Mouse (Mus musculus) CH12.LX (cell line): ENCODE results near the gene Pacs2. TPM values are rescaled to one million over a fixed set of nuclear protein-coding genes. Genes with fewer than 3 reads are reported as not detected.

Experiments
- DNase-seq: peaks from one replicate; pipeline ENCODE4 v3.0.0-alpha.2; 2013; ENCODE audit errors: extremely low read depth
- H3K27ac ChIP-seq: 2 replicates; pipeline ENCODE4 v1.5.1; 2012; ENCODE audit warnings: low read depth, mild to moderate bottlenecking, control low read depth, moderate library complexity; ENCODE audit not compliant: insufficient read depth
- H3K27me3 ChIP-seq: replicated peaks from 2 replicates; pipeline ENCODE3; 2012; ENCODE audit warnings: inconsistent platforms
- H3K36me3 ChIP-seq, 2 experiments: replicated peaks in 1 of 2; 2 replicates each; pipeline versions ENCODE3 to v1.6.1; 2012; ENCODE audit warnings: inconsistent platforms in 1 of 2, low read length in 1 of 2, mild to moderate bottlenecking in 1 of 2, mixed read lengths in 1 of 2, moderate library complexity in 1 of 2; ENCODE audit not compliant: control insufficient read depth in 1 of 2, insufficient read depth in 1 of 2
- H3K4me1 ChIP-seq, 2 experiments: 2 replicates each; pipeline ENCODE4 v1.6.1; 2012; ENCODE audit warnings: inconsistent platforms in 1 of 2, moderate library complexity in 1 of 2; ENCODE audit not compliant: insufficient read depth in 2 of 2, control insufficient read depth in 1 of 2
- H3K4me2 ChIP-seq: 2 replicates; pipeline ENCODE4 v1.6.1; 2012; ENCODE audit warnings: low read depth, mild to moderate bottlenecking, control low read depth; ENCODE audit not compliant: poor library complexity, insufficient read depth, severe bottlenecking
- H3K4me3 ChIP-seq, 3 experiments: fragments of 150-350 bp in 1 of 3; sonication (generic) in 1 of 3; replicated peaks in 1 of 3; 2 replicates each; pipeline versions ENCODE3 to v1.5.1; 2011 to 2012; ENCODE audit warnings: low read depth in 2 of 3, low read length in 2 of 3, mild to moderate bottlenecking in 2 of 3, moderate library complexity in 2 of 3, control low read depth in 1 of 3, improper control_type of control experiment in 1 of 3, inconsistent platforms in 1 of 3, mixed read lengths in 1 of 3; ENCODE audit not compliant: poor library complexity in 1 of 3
- H3K79me2 ChIP-seq: replicated peaks from 2 replicates; pipeline ENCODE4 v1.6.1; 2012; ENCODE audit warnings: mild to moderate bottlenecking, moderate library complexity; ENCODE audit not compliant: control insufficient read depth, poor library complexity, insufficient read depth, severe bottlenecking; ENCODE audit errors: extremely low read depth
- H3K9ac ChIP-seq: 2 replicates; pipeline ENCODE4 v1.6.1; 2012; ENCODE audit warnings: low read depth, mild to moderate bottlenecking, control low read depth, moderate library complexity; ENCODE audit not compliant: insufficient read depth
- H3K9me3 ChIP-seq: replicated peaks from 2 replicates; pipeline ENCODE3; 2012; ENCODE audit warnings: low read length, inconsistent platforms, mixed read lengths
- CHD2 ChIP-seq: IDR thresholded peaks from 2 replicates; pipeline ENCODE4 v1.6.1; 2011; ENCODE audit warnings: low read length, improper control_type of control experiment
- E2F4 ChIP-seq: IDR thresholded peaks from 2 replicates; pipeline ENCODE4 v1.6.1; 2011; ENCODE audit warnings: low read depth, low read length, improper control_type of control experiment; ENCODE audit not compliant: insufficient replicate concordance
- EP300 ChIP-seq: IDR thresholded peaks from 2 replicates; pipeline ENCODE4 v1.6.1; 2011; ENCODE audit warnings: low read length, improper control_type of control experiment
- GABPA ChIP-seq: IDR thresholded peaks from 2 replicates; pipeline ENCODE4 v1.6.1; 2012; ENCODE audit warnings: low read depth, low read length, improper control_type of control experiment, inconsistent platforms; ENCODE audit not compliant: insufficient replicate concordance
- HCFC1 ChIP-seq: IDR thresholded peaks from 2 replicates; pipeline ENCODE4 v1.6.1; 2012; ENCODE audit warnings: low read depth, mild to moderate bottlenecking, inconsistent platforms, low read length, improper control_type of control experiment
- JUND ChIP-seq: conservative IDR thresholded peaks from 2 replicates; pipeline ENCODE4 v1.6.1; 2011; ENCODE audit warnings: low read depth, low read length, improper control_type of control experiment
- KAT2A ChIP-seq: IDR thresholded peaks from 2 replicates; pipeline ENCODE4 v1.6.1; 2012; ENCODE audit warnings: low read length, improper control_type of control experiment, inconsistent platforms; ENCODE audit not compliant: insufficient replicate concordance
- MAX ChIP-seq: IDR thresholded peaks from 2 replicates; pipeline ENCODE4 v1.6.1; 2011; ENCODE audit warnings: low read length, improper control_type of control experiment
- MEF2A ChIP-seq: IDR thresholded peaks from 2 replicates; pipeline ENCODE4 v1.6.1; 2014; ENCODE audit warnings: low read depth, mild to moderate bottlenecking, inconsistent platforms, low read length, improper control_type of control experiment, borderline replicate concordance
- NELFE ChIP-seq: IDR thresholded peaks from 2 replicates; pipeline ENCODE4 v1.6.1; 2011; ENCODE audit warnings: low read depth, low read length, improper control_type of control experiment
- NRF1 ChIP-seq: IDR thresholded peaks from 2 replicates; pipeline ENCODE4 v1.6.1; 2014; ENCODE audit warnings: low read depth, mild to moderate bottlenecking, inconsistent platforms, low read length, improper control_type of control experiment, moderate library complexity
- POLR2A ChIP-seq: IDR thresholded peaks from 2 replicates; pipeline ENCODE4 v1.6.1; 2011; ENCODE audit warnings: low read depth, mild to moderate bottlenecking, improper control_type of control experiment, low read length
- RAD21 ChIP-seq: IDR thresholded peaks from 2 replicates; pipeline ENCODE4 v1.6.1; 2011; ENCODE audit warnings: low read depth, mild to moderate bottlenecking, low read length, improper control_type of control experiment, moderate library complexity
- SIN3A ChIP-seq: IDR thresholded peaks from 2 replicates; pipeline ENCODE4 v1.6.1; 2012; ENCODE audit warnings: low read length, improper control_type of control experiment, inconsistent platforms
- UBTF ChIP-seq: IDR thresholded peaks from 2 replicates; pipeline ENCODE4 v1.6.1; 2012; ENCODE audit warnings: low read depth, mild to moderate bottlenecking, inconsistent platforms, low read length, improper control_type of control experiment, moderate library complexity
- ZKSCAN1 ChIP-seq: IDR thresholded peaks from 2 replicates; pipeline ENCODE4 v1.6.1; 2012; ENCODE audit warnings: low read depth, inconsistent platforms, low read length, improper control_type of control experiment, borderline replicate concordance
- dilution Hi-C: fragments of 300-500 bp; cut with MboI; formaldehyde crosslinking; loops from 2 replicates; pipeline ENCODE4 v1.14.3; 2020; ENCODE audit warnings: low sequenced_read_pairs; ENCODE audit not compliant: extremely low pct_unique_long_range_greater_than_20kb, extremely low pct_ligation_motif_present
- in situ Hi-C: fragments of 300-500 bp; cut with MboI; formaldehyde crosslinking; loops from 3 replicates; pipeline ENCODE4 v1.14.3; 2019; ENCODE audit warnings: low sequenced_read_pairs, low pct_ligation_motif_present, low pct_unique_long_range_greater_than_20kb, mixed read lengths
- polyA plus RNA-seq: library from polyadenylated mRNA; unstranded; fragments of >175 nt; gene quantifications from 2 replicates; pipeline ENCODE4 v1.2.1, GENCODE M21; 2012; ENCODE audit warnings: low read depth; ENCODE audit not compliant: insufficient read length
- total RNA-seq, 2 experiments: library from RNA; depleted of rRNA; stranded (reverse); fragments of 300-350 nt in 1 of 2; fragments of >200 nt in 1 of 2; gene quantifications; 2 replicates each; pipeline ENCODE4 v1.2.3; 2012 to 2014

Pacs2 gene
- total and polyA plus RNA-seq, 3 experiments: 3.1 to 7.1 (median 7.0) TPM

DNA sequence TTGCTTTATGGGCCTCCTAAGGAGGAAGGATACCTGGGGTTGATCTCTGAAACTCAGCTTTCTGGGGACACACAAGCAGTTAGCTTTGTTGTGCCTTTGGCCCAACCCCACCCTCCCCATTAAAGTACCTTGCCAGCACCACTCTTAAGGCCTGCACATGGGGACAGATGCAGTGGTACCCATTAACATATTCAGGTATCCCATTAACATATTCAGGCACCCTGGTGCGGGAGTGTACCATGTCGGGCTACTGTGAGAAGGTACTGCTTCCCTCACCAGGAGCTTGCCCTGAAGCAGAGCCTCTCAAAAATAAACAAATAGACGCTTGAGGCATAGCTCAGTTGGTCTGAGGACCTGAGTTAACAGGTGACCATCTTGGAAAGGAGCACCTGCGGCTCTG lies 73.7 kb downstream of the Pacs2 start:
- Histone ChIP-seq H3K4me2 (no peak overlapping the region), H3K4me3 (no peak overlapping the region), H3K36me3 (no peaks in the 10 kb centered on the region), H3K27ac (no peak overlapping the region), H3K9me3 (no peaks in the 10 kb centered on the region), H3K79me2 (no peaks in the 10 kb centered on the region), H3K4me1 (peaks cover 9 to 31% of the 10 kb centered on the region in 2 experiments), H3K27me3 (peaks cover 2% of the 10 kb centered on the region), H3K9ac (no peak overlapping the region)
- DNase-seq: no peak
- dilution Hi-C loops (no loop called here), in situ Hi-C loops (loop anchor here (10.0 kb wide), 1 partner anchor 83 kb away; the partner anchor contains the start of gene Brf1)
- TF ChIP-seq KAT2A (no peak), EP300 (no peak), POLR2A (no peak), SIN3A (no peak), MAX (no peak), CHD2 (no peak), UBTF (no peak), NRF1 (no peak), ZKSCAN1 (no peak)

DNA sequence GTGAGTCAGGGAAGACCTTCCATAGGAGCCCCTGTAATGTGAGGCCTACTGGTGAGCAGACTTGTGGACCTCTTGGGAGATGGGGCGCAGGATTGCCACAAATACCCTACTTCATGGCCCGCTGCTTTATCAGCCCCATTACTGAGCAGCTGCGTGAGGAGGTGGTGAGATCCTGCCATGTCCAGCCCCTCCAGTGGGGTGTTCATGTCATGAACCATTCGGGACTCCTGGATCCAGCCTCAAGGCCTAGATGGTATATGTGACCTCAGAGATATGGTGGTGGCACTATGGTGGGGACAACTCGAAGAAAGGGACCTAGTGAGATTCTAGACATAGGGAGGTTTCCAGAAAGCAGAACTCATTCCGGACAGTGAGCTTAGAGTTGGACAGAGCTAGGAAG lies 74.8 kb downstream of the Pacs2 start:
- Histone ChIP-seq H3K9ac (no peak overlapping the region), H3K27me3 (peaks cover 1% of the 10 kb centered on the region), H3K9me3 (no peaks in the 10 kb centered on the region), H3K4me2 (no peak overlapping the region), H3K4me3 (no peak overlapping the region), H3K79me2 (no peaks in the 10 kb centered on the region), H3K36me3 (no peaks in the 10 kb centered on the region), H3K27ac (no peak overlapping the region), H3K4me1 (peaks cover 9 to 31% of the 10 kb centered on the region in 2 experiments)
- TF ChIP-seq RAD21 (no peak), JUND (no peak), KAT2A (no peak), POLR2A (no peak), E2F4 (no peak), HCFC1 (no peak), MEF2A (no peak), MAX (no peak), GABPA (no peak), NELFE (no peak)
- dilution Hi-C loops (no loop called here), in situ Hi-C loops (loop anchor here (10.0 kb wide), 1 partner anchor 84 kb away; the partner anchor contains the start of gene Brf1)
- no peak for DNase-seq
